Mouse (Mus musculus) bone marrow, adult 2 months (tissue): Measurements from ENCODE around the gene Cyfip2. TPM values are rescaled to one million over a fixed set of nuclear protein-coding genes. Genes with fewer than 3 reads are reported as not detected.

Source experiments
- H3K27ac ChIP-seq: fragments of 200-500 bp; 2 replicates; pipeline ENCODE4 v1.5.1; 2012; ENCODE audit warnings: low read depth, mild to moderate bottlenecking, control low read depth, inconsistent platforms, low read length; ENCODE audit not compliant: control insufficient read depth, poor library complexity, insufficient read depth
- H3K4me1 ChIP-seq: fragments of 200-500 bp; 2 replicates; pipeline ENCODE4 v1.6.1; 2011; ENCODE audit warnings: low read length; ENCODE audit not compliant: control insufficient read depth, insufficient read depth
- H3K4me3 ChIP-seq: fragments of 200-500 bp; replicated peaks from 2 replicates; pipeline ENCODE3; 2011; ENCODE audit warnings: mild to moderate bottlenecking, low read depth, low read length, control low read depth; ENCODE audit not compliant: control insufficient read depth
- CTCF ChIP-seq: fragments of 200-500 bp; IDR thresholded peaks from 2 replicates; pipeline ENCODE4 v1.5.1; 2011; ENCODE audit warnings: low read length, control low read depth; ENCODE audit not compliant: control insufficient read depth, insufficient read depth
- POLR2A ChIP-seq: fragments of 200-500 bp; IDR thresholded peaks from 2 replicates; pipeline ENCODE4 v1.6.1; 2011; ENCODE audit warnings: low read depth, mild to moderate bottlenecking, control low read depth, low read length, borderline replicate concordance; ENCODE audit not compliant: control insufficient read depth
- WGBS: fragments of 180-500 bp; shearing (Covaris S2); methylation state at CpG from one replicate; pipeline ENCODE4 v1.1.7; 2018; 5-methylcytosine and 5-hydroxymethylcytosine counted together
- polyA plus RNA-seq: library from polyadenylated mRNA; stranded (reverse); fragments of >200 nt; gene quantifications from 2 replicates; pipeline ENCODE4 v1.2.4, GENCODE M21; 2011; ENCODE audit warnings: low replicate concordance; ENCODE audit not compliant: missing spikeins, insufficient read depth, insufficient read length

Gene Cyfip2
- polyA plus RNA-seq, 1 experiment: 32.6 TPM

DNA sequence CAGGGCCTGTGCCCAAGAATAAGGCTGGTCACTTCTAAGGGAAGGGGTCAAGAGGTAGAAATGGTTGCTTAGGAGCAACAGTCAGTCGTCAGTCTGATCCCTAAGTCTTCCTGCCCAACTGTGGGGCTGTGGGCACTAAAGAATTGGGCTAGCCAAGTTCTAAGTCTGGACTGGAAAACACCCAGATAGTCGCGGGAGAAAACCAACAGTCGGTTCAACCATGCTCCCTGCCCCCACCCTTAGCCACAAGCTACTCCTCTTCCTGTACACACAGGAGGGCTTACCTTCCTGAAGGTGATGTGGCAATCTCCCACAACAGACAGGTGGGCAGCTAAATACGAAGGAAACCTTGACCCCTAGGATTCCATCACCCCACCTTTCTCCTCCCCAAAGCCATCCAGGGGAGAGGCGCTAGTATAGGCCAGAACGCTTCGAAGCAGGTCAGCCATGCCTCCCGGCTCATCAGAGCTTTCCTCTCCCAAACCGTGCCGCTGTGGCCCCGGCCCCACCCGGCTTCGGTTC, 1.4 kb downstream of the Cyfip2 start:
- Histone ChIP-seq H3K4me3 (peak overlapping the region; percentile 97), H3K27ac (peak overlapping the region; percentile 94), H3K4me1 (peaks cover 4% of the 10 kb centered on the region)
- TF ChIP-seq CTCF (no peak), POLR2A (no peak)
- under 1% methylated on average over 14 of the region's 14 CpGs for WGBS

DNA sequence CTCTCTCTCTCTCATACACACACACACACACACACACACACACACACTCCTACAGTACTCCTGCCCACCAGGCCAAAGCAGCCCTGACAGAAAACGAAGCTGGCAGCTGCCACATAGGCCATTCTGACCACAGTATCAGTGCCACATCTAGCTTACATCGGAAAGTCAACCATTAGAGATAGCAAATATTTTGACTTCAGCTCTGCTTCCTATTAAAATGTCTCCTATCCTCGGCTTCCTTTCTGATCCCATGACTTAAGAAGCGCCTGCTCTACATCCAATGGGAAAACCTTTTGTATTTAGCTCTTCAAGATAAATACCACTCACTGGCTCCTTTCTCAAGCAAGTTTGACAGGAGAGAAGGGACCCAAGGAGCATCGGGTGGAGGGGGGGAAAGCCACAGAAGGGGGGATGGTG, 2.0 kb downstream of the Cyfip2 start:
- TF ChIP-seq POLR2A (no peak), CTCF (no peak)
- peaks cover 7% of the 10 kb centered on the region for H3K4me1 ChIP-seq
- 10% methylated on average over 5 of the region's 5 CpGs for WGBS
- peak overlapping the region; percentile 94 for H3K27ac ChIP-seq
- H3K4me3 ChIP-seq: peak overlapping the region; percentile 97

DNA sequence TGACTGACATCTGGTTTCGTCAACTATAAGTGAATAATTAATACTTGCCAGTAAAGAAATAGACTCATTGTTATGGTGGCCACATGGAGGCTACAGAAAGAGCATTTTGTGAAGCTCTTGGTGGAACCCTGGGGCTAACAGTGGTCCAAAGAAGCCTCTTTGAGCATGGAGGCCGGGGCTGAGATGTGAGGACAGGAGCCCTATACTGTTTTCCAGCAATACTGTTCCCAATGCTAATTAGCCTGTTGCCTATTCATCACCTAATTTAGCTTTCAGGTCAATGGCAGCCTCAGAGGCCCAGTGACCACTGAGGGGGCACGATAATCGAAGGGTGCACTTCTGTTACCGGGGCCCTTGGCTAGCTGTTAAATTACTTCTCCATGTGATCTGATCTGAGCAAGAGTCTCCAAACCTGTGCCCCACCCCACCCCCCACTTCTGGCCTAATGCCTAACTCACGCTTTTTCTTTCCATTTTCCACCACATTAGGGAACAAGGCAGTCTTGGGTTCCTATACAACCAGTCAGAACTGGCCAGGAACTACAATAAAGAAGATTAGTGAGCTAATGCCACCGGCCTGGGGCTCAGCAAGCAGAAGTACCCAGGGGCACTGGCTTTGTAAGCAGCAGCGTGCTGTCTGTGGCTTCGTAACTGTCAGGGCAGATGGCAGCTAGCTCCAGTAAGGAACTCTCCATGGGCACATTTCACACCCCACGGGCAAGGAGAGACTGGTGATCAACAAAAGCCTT, 2.7 kb downstream of the Cyfip2 start:
- H3K4me3 ChIP-seq: peak overlapping the region; percentile 97
- H3K27ac ChIP-seq: peak overlapping the region; percentile 60
- WGBS: 16% methylated on average over 10 of the region's 10 CpGs
- peaks cover 8% of the 10 kb centered on the region for H3K4me1 ChIP-seq
- TF ChIP-seq CTCF (no peak), POLR2A (no peak)

DNA sequence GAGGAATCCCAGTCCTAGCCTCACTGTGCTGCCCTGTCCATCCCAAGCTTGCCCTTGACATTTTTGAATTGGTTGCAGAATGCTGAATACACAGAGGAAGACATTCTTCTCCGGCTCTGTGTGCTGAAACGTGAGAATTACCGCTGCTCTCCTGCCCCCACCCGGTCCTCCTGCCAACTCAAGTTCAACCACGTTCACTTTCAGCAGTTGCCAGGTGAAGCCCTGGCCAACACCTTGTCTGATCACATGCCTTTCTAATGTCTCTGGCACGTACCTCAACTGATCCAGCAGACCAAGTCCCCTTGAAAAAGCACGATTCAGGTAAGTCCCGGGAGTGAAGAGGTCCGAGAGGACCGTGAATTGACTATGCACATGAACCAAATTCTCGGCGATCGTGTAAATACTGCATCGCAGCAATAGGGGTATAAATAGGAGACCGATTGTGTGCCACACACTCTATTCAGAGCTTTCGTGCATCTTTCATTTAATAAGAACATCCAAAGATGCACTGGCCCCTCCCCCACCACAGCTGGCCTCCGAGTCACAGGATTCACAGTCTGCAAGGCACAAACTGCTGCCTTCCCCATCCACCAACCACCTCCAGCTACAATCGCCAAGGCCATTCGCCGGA, 3.4 kb downstream of the Cyfip2 start:
- H3K4me3 ChIP-seq: peak overlapping the region; percentile 42
- H3K4me1 ChIP-seq: peaks cover 8% of the 10 kb centered on the region
- H3K27ac ChIP-seq: peak overlapping the region; percentile 2; the same call in 1 of the 2 replicates
- TF ChIP-seq POLR2A (no peak), CTCF (peak; percentile 25; the same call in 1 of the 2 replicates)
- WGBS: 59% methylated on average over 20 of the region's 20 CpGs

DNA sequence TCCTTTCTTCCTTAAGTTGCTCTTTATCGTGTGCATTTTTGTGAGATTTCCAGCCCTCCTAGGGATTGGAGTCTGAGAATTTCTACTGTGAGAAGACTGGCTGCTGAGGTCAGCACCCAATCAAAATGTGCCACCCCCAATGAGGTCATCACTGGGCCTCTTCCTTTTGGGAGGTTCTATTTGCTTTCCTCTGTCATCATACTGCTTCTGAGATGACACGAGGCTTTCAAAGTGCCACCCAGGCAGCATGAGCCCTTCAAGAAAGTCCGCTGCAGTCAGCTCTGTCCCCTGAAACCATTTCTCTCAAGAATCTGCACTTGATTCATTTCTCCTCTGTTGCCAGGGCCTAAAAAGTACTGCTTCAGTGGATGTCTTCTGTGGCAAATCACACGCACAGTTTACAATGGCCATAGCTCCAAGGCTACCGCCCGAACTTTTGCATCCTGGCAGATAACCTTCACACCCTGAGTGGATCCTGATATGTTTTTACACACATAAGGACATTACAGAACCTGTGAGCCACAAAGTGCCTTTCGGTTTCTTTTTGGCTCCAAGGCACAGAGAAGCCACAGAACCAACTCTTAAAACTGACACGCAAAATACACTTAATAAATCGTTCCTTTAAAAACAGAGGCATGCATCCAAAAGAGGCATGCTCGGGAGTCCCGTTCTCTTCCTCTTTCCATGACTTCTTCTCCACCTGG, 4.2 kb downstream of the Cyfip2 start:
- TF ChIP-seq POLR2A (no peak), CTCF (no peak)
- Histone ChIP-seq H3K4me3 (no peak overlapping the region), H3K27ac (peak overlapping the region; percentile 15; the same call in 1 of the 2 replicates), H3K4me1 (peaks cover 10% of the 10 kb centered on the region)
- 55% methylated on average over 11 of the region's 11 CpGs for WGBS

DNA sequence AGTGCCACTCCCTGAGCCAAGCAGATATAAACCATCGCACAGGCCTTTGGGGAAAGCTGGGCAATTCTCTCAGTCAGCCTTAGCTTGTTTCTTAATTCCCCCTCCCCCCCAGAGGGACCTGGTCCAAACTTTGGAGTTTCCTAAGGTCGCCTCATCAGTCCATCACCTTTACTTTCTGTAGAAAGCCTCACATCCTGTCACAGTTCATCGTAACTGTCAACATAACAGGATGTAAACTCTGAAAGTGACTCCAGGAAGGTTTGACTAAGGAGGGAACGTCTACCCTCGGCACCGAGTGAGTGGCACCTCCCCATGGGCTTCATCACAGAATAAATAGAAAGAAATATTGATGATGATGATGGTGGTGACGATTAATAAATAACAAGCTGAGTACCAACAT, 4.9 kb downstream of the Cyfip2 start:
- Histone ChIP-seq H3K27ac (no peak overlapping the region), H3K4me3 (no peak overlapping the region), H3K4me1 (peaks cover 10% of the 10 kb centered on the region)
- TF ChIP-seq POLR2A (no peak), CTCF (no peak)
- WGBS: 66% methylated on average over 7 of the region's 7 CpGs

DNA sequence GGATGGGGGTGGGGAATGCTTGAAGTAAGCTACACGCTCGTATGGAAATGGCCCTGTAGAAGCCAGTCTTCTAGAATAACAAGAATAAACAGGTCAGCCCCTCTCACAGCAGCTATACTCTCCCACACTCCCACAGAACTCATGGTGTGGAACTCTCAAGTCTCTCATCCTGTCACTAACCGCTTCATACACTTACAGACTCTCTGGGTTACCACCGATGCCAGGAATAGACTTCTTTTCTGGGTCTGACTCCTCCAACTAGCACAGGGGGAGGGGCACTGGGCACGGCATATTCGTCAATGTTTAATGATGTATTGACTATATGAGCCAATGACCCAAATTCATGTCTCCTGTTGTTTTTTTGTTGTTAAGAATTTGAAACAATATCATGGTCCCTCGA, 5.9 kb downstream of the Cyfip2 start:
- TF ChIP-seq CTCF (no peak), POLR2A (no peak)
- Histone ChIP-seq H3K27ac (no peak overlapping the region), H3K4me3 (no peak overlapping the region), H3K4me1 (peaks cover 10% of the 10 kb centered on the region)
- 61% methylated on average over 7 of the region's 7 CpGs for WGBS
